Mouse (Mus musculus): ENCODE measurements at regions not wholly inside any gene's neighbourhood (a gene's known extent, or its start where the extent isn't known, plus 50 kb on each side); places are given as distances from the start of the nearest gene placed in this dataset.

- TF ChIP-seq CTCF (IDR thresholded peaks at IDR 0.05; ENCODE audit: borderline replicate concordance, control insufficient read depth, extremely low read depth, insufficient read depth, low read length, poor library complexity) (no peak), POLR2A (IDR thresholded peaks at IDR 0.05; ENCODE audit: control insufficient read depth, extremely low read depth, insufficient read depth, low read length, poor library complexity) (no peak)
These were observed 87.9 kb upstream of the Rnd3 start for GRCm38 (mm10) chr2:51236852-51237251.

Measured in thymus, adult 2 months (tissue).